Mouse (Mus musculus): ENCODE measurements around the gene 1700088E04Rik.

- TF ChIP-seq EP300 (IDR thresholded peaks at IDR 0.05; ENCODE audit: insufficient read depth, low read depth, low read length) = no peak
- TF ChIP-seq POLR2A (IDR thresholded peaks at IDR 0.05; ENCODE audit: insufficient read depth, low read depth, low read length) = no peak
- TF ChIP-seq CTCF (IDR thresholded peaks at IDR 0.05) = no peak
Observed at GRCm38 (mm10) chr15:79145522-79145921, 4.5 kb upstream of the 1700088E04Rik start.
